Mouse (Mus musculus) layer of hippocampus, postnatal 25 days (tissue): ENCODE measurements at regions not wholly inside any gene's neighbourhood (a gene's known extent, or its start where the extent isn't known, plus 50 kb on each side); places are given as distances from the start of the nearest gene placed in this dataset.

Experiments used
- DNase-seq, 2 experiments: peaks; one replicate each; pipeline ENCODE4 v3.0.0; 2022; ENCODE audit warnings: mixed read lengths in 2 of 2, low spot score in 1 of 2; ENCODE audit errors: extremely low spot score in 1 of 2

- DNase-seq, result no peak
These were observed 216.4 kb downstream of the Lmx1a start for GRCm38 (mm10) chr1:167905424-167905823.

- DNase-seq, result no peak
These were observed 223.0 kb downstream of the Lmx1a start for GRCm38 (mm10) chr1:167912074-167912473.

- DNase-seq, result peak; percentile 77 to 97
These were observed 226.0 kb downstream of the Lmx1a start for GRCm38 (mm10) chr1:167914982-167915561.

- no peak for DNase-seq
These were observed 226.7 kb downstream of the Lmx1a start for GRCm38 (mm10) chr1:167915578-167916275.

- DNase-seq, result no peak
These were observed 233.9 kb downstream of the Lmx1a start for GRCm38 (mm10) chr1:167922917-167923316.

- DNase-seq, result no peak
These were observed 239.0 kb downstream of the Lmx1a start for GRCm38 (mm10) chr1:167928060-167928467.

- DNase-seq, result no peak
These were observed 240.8 kb downstream of the Lmx1a start for GRCm38 (mm10) chr1:167929729-167930341.

GRCm38 (mm10) chr1:167932088-167932487 lies 243.1 kb downstream of the Lmx1a start:
- peak in 1 of 2 experiments; percentile 45 for DNase-seq

- DNase-seq, result no peak
These were observed 247.7 kb downstream of the Lmx1a start for GRCm38 (mm10) chr1:167936726-167937125.

- no peak for DNase-seq
These were observed 249.1 kb downstream of the Lmx1a start for GRCm38 (mm10) chr1:167938176-167938575.

- DNase-seq, result no peak
These were observed 253.0 kb downstream of the Lmx1a start for GRCm38 (mm10) chr1:167942037-167942470.

- DNase-seq, result no peak
These were observed 254.1 kb downstream of the Lmx1a start for GRCm38 (mm10) chr1:167943121-167943520.

- DNase-seq, result no peak
These were observed 256.7 kb downstream of the Lmx1a start for GRCm38 (mm10) chr1:167945615-167946252.

- no peak for DNase-seq
These were observed 258.8 kb downstream of the Lmx1a start for GRCm38 (mm10) chr1:167947866-167948265.

- DNase-seq, result no peak
These were observed 262.7 kb downstream of the Lmx1a start for GRCm38 (mm10) chr1:167951717-167952116.

GRCm38 (mm10) chr1:167958531-167958930 lies 269.5 kb downstream of the Lmx1a start:
- DNase-seq, result no peak

- DNase-seq, result no peak
These were observed 280.5 kb downstream of the Lmx1a start for GRCm38 (mm10) chr1:167969545-167969944.

- no peak for DNase-seq
These were observed 280.9 kb downstream of the Lmx1a start for GRCm38 (mm10) chr1:167969985-167970384.

GRCm38 (mm10) chr1:167976708-167977107 lies 287.7 kb downstream of the Lmx1a start:
- no peak for DNase-seq

GRCm38 (mm10) chr1:167979187-167979586 lies 290.1 kb downstream of the Lmx1a start:
- no peak for DNase-seq

- DNase-seq, result no peak
These were observed 290.6 kb downstream of the Lmx1a start for GRCm38 (mm10) chr1:167979588-167979987.
